Mouse (Mus musculus) CH12.LX (cell line): ENCODE results near the gene Trem3. TPM values are rescaled to one million over a fixed set of nuclear protein-coding genes. Genes with fewer than 3 reads are reported as not detected.

Source experiments
- DNase-seq: peaks from one replicate; pipeline ENCODE4 v3.0.0-alpha.2; 2013; ENCODE audit errors: extremely low read depth
- H3K27ac ChIP-seq: 2 replicates; pipeline ENCODE4 v1.5.1; 2012; ENCODE audit warnings: low read depth, mild to moderate bottlenecking, control low read depth, moderate library complexity; ENCODE audit not compliant: insufficient read depth
- H3K27me3 ChIP-seq: replicated peaks from 2 replicates; pipeline ENCODE3; 2012; ENCODE audit warnings: inconsistent platforms
- H3K36me3 ChIP-seq, 2 experiments: replicated peaks in 1 of 2; 2 replicates each; pipeline versions ENCODE3 to v1.6.1; 2012; ENCODE audit warnings: inconsistent platforms in 1 of 2, low read length in 1 of 2, mild to moderate bottlenecking in 1 of 2, mixed read lengths in 1 of 2, moderate library complexity in 1 of 2; ENCODE audit not compliant: control insufficient read depth in 1 of 2, insufficient read depth in 1 of 2
- H3K4me1 ChIP-seq, 2 experiments: 2 replicates each; pipeline ENCODE4 v1.6.1; 2012; ENCODE audit warnings: inconsistent platforms in 1 of 2, moderate library complexity in 1 of 2; ENCODE audit not compliant: insufficient read depth in 2 of 2, control insufficient read depth in 1 of 2
- H3K4me2 ChIP-seq: 2 replicates; pipeline ENCODE4 v1.6.1; 2012; ENCODE audit warnings: low read depth, mild to moderate bottlenecking, control low read depth; ENCODE audit not compliant: poor library complexity, insufficient read depth, severe bottlenecking
- H3K4me3 ChIP-seq, 3 experiments: fragments of 150-350 bp in 1 of 3; sonication (generic) in 1 of 3; replicated peaks in 1 of 3; 2 replicates each; pipeline versions ENCODE3 to v1.5.1; 2011 to 2012; ENCODE audit warnings: low read depth in 2 of 3, low read length in 2 of 3, mild to moderate bottlenecking in 2 of 3, moderate library complexity in 2 of 3, control low read depth in 1 of 3, improper control_type of control experiment in 1 of 3, inconsistent platforms in 1 of 3, mixed read lengths in 1 of 3; ENCODE audit not compliant: poor library complexity in 1 of 3
- H3K79me2 ChIP-seq: replicated peaks from 2 replicates; pipeline ENCODE4 v1.6.1; 2012; ENCODE audit warnings: mild to moderate bottlenecking, moderate library complexity; ENCODE audit not compliant: control insufficient read depth, poor library complexity, insufficient read depth, severe bottlenecking; ENCODE audit errors: extremely low read depth
- H3K9ac ChIP-seq: 2 replicates; pipeline ENCODE4 v1.6.1; 2012; ENCODE audit warnings: low read depth, mild to moderate bottlenecking, control low read depth, moderate library complexity; ENCODE audit not compliant: insufficient read depth
- H3K9me3 ChIP-seq: replicated peaks from 2 replicates; pipeline ENCODE3; 2012; ENCODE audit warnings: low read length, inconsistent platforms, mixed read lengths
- BHLHE40 ChIP-seq: IDR thresholded peaks from 2 replicates; pipeline ENCODE4 v1.6.1; 2011; ENCODE audit warnings: mild to moderate bottlenecking, low read depth, low read length, improper control_type of control experiment
- CHD1 ChIP-seq: IDR thresholded peaks from 2 replicates; pipeline ENCODE4 v1.6.1; 2012; ENCODE audit warnings: low read depth, low read length, improper control_type of control experiment, inconsistent platforms
- CHD2 ChIP-seq: IDR thresholded peaks from 2 replicates; pipeline ENCODE4 v1.6.1; 2011; ENCODE audit warnings: low read length, improper control_type of control experiment
- CTCF ChIP-seq, 2 experiments: IDR thresholded peaks in 1 of 2; conservative IDR thresholded peaks in 1 of 2; 2 replicates each; pipeline ENCODE4 v1.5.1; 2011 to 2012; ENCODE audit warnings: low read depth in 2 of 2, low read length in 2 of 2, improper control_type of control experiment in 1 of 2, inconsistent platforms in 1 of 2, mild to moderate bottlenecking in 1 of 2, moderate library complexity in 1 of 2
- E2F4 ChIP-seq: IDR thresholded peaks from 2 replicates; pipeline ENCODE4 v1.6.1; 2011; ENCODE audit warnings: low read depth, low read length, improper control_type of control experiment; ENCODE audit not compliant: insufficient replicate concordance
- ELF1 ChIP-seq: IDR thresholded peaks from 2 replicates; pipeline ENCODE4 v1.6.1; 2014; ENCODE audit warnings: low read depth, mild to moderate bottlenecking, inconsistent platforms, low read length, improper control_type of control experiment
- EP300 ChIP-seq: IDR thresholded peaks from 2 replicates; pipeline ENCODE4 v1.6.1; 2011; ENCODE audit warnings: low read length, improper control_type of control experiment
- ETS1 ChIP-seq: conservative IDR thresholded peaks from 2 replicates; pipeline ENCODE4 v1.6.1; 2012; ENCODE audit warnings: low read depth, mild to moderate bottlenecking, inconsistent platforms, low read length, improper control_type of control experiment, moderate library complexity
- GABPA ChIP-seq: IDR thresholded peaks from 2 replicates; pipeline ENCODE4 v1.6.1; 2012; ENCODE audit warnings: low read depth, low read length, improper control_type of control experiment, inconsistent platforms; ENCODE audit not compliant: insufficient replicate concordance
- HCFC1 ChIP-seq: IDR thresholded peaks from 2 replicates; pipeline ENCODE4 v1.6.1; 2012; ENCODE audit warnings: low read depth, mild to moderate bottlenecking, inconsistent platforms, low read length, improper control_type of control experiment
- IRF4 ChIP-seq: IDR thresholded peaks from 2 replicates; pipeline ENCODE4 v1.6.1; 2014; ENCODE audit warnings: low read depth, mild to moderate bottlenecking, inconsistent platforms, low read length, improper control_type of control experiment
- MAFK ChIP-seq: IDR thresholded peaks from 2 replicates; pipeline ENCODE4 v1.6.1; 2011; ENCODE audit warnings: low read length, improper control_type of control experiment; ENCODE audit not compliant: insufficient replicate concordance
- MAX ChIP-seq: IDR thresholded peaks from 2 replicates; pipeline ENCODE4 v1.6.1; 2011; ENCODE audit warnings: low read length, improper control_type of control experiment
- MEF2A ChIP-seq: IDR thresholded peaks from 2 replicates; pipeline ENCODE4 v1.6.1; 2014; ENCODE audit warnings: low read depth, mild to moderate bottlenecking, inconsistent platforms, low read length, improper control_type of control experiment, borderline replicate concordance
- NELFE ChIP-seq: IDR thresholded peaks from 2 replicates; pipeline ENCODE4 v1.6.1; 2011; ENCODE audit warnings: low read depth, low read length, improper control_type of control experiment
- NRF1 ChIP-seq: IDR thresholded peaks from 2 replicates; pipeline ENCODE4 v1.6.1; 2014; ENCODE audit warnings: low read depth, mild to moderate bottlenecking, inconsistent platforms, low read length, improper control_type of control experiment, moderate library complexity
- POLR2A ChIP-seq: IDR thresholded peaks from 2 replicates; pipeline ENCODE4 v1.6.1; 2011; ENCODE audit warnings: low read depth, mild to moderate bottlenecking, improper control_type of control experiment, low read length
- POLR2AphosphoS2 ChIP-seq: IDR thresholded peaks from 2 replicates; pipeline ENCODE4 v1.6.1; 2011; ENCODE audit warnings: low read depth, low read length, improper control_type of control experiment
- RAD21 ChIP-seq: IDR thresholded peaks from 2 replicates; pipeline ENCODE4 v1.6.1; 2011; ENCODE audit warnings: low read depth, mild to moderate bottlenecking, low read length, improper control_type of control experiment, moderate library complexity
- RCOR1 ChIP-seq: conservative IDR thresholded peaks from 2 replicates; pipeline ENCODE4 v1.6.1; 2012; ENCODE audit warnings: low read depth, mild to moderate bottlenecking, inconsistent platforms, low read length, improper control_type of control experiment
- SIN3A ChIP-seq: IDR thresholded peaks from 2 replicates; pipeline ENCODE4 v1.6.1; 2012; ENCODE audit warnings: low read length, improper control_type of control experiment, inconsistent platforms
- SMC3 ChIP-seq: IDR thresholded peaks from 2 replicates; pipeline ENCODE4 v1.6.1; 2011; ENCODE audit warnings: low read depth, low read length, improper control_type of control experiment
- TBP ChIP-seq: conservative IDR thresholded peaks from 2 replicates; pipeline ENCODE4 v1.6.1; 2011; ENCODE audit warnings: low read depth, low read length, improper control_type of control experiment
- TCF12 ChIP-seq: IDR thresholded peaks from 2 replicates; pipeline ENCODE4 v1.6.1; 2014; ENCODE audit warnings: low read depth, mild to moderate bottlenecking, inconsistent platforms, low read length, improper control_type of control experiment
- UBTF ChIP-seq: IDR thresholded peaks from 2 replicates; pipeline ENCODE4 v1.6.1; 2012; ENCODE audit warnings: low read depth, mild to moderate bottlenecking, inconsistent platforms, low read length, improper control_type of control experiment, moderate library complexity
- USF1 ChIP-seq: IDR thresholded peaks from 2 replicates; pipeline ENCODE4 v1.6.1; 2014; ENCODE audit warnings: low read depth, mild to moderate bottlenecking, inconsistent platforms, low read length, improper control_type of control experiment
- USF2 ChIP-seq: conservative IDR thresholded peaks from 2 replicates; pipeline ENCODE4 v1.6.1; 2011; ENCODE audit warnings: low read depth, low read length, improper control_type of control experiment
- ZKSCAN1 ChIP-seq: IDR thresholded peaks from 2 replicates; pipeline ENCODE4 v1.6.1; 2012; ENCODE audit warnings: low read depth, inconsistent platforms, low read length, improper control_type of control experiment, borderline replicate concordance
- ZMIZ1 ChIP-seq: IDR thresholded peaks from 2 replicates; pipeline ENCODE4 v1.6.1; 2012; ENCODE audit warnings: low read depth, mild to moderate bottlenecking, inconsistent platforms, low read length, improper control_type of control experiment
- ZNF384 ChIP-seq: IDR thresholded peaks from 2 replicates; pipeline ENCODE4 v1.6.1; 2012; ENCODE audit warnings: low read depth, low read length, improper control_type of control experiment, inconsistent platforms
- dilution Hi-C: fragments of 300-500 bp; cut with MboI; formaldehyde crosslinking; loops from 2 replicates; pipeline ENCODE4 v1.14.3; 2020; ENCODE audit warnings: low sequenced_read_pairs; ENCODE audit not compliant: extremely low pct_unique_long_range_greater_than_20kb, extremely low pct_ligation_motif_present
- in situ Hi-C: fragments of 300-500 bp; cut with MboI; formaldehyde crosslinking; loops from 3 replicates; pipeline ENCODE4 v1.14.3; 2019; ENCODE audit warnings: low sequenced_read_pairs, low pct_ligation_motif_present, low pct_unique_long_range_greater_than_20kb, mixed read lengths
- polyA plus RNA-seq: library from polyadenylated mRNA; unstranded; fragments of >175 nt; gene quantifications from 2 replicates; pipeline ENCODE4 v1.2.1, GENCODE M21; 2012; ENCODE audit warnings: low read depth; ENCODE audit not compliant: insufficient read length
- total RNA-seq, 2 experiments: library from RNA; depleted of rRNA; stranded (reverse); fragments of 300-350 nt in 1 of 2; fragments of >200 nt in 1 of 2; gene quantifications; 2 replicates each; pipeline ENCODE4 v1.2.3; 2012 to 2014

The Trem3 gene
- total and polyA plus RNA-seq, 3 experiments, result not detected

DNA sequence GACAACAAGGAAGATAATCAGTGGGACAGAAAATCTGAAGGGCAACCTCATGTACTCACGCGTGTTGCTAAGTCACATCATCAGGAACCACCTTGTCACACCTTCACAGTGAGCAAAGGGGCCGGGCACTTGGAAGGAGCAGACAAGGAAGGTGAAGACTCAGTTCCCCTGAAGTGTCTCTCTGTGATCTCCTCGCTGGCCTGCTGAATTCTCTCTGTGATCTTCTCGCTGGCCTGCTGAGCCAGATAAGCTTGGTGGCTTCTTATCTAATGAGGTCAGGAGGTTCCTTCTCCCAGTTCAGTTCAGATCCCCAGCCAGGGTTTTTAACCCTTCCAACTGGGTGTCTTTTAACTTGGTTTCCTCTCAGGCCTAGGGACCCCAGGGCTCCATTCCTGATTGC, 24.6 kb downstream of the Trem3 start:
- H3K4me1 ChIP-seq, result peaks cover 0 to 18% of the 10 kb centered on the region in 2 experiments; a peak in 2 of 4 replicates
- dilution Hi-C loops (no loop called here), in situ Hi-C loops (no loop called here)
- no peak for TF ChIP-seq ZMIZ1
- TF ChIP-seq GABPA, result no peak
- TF ChIP-seq MEF2A, result no peak
- no peak for TF ChIP-seq CTCF (conservative IDR thresholded peaks at IDR 0.05 in 1 of 2, IDR thresholded peaks at IDR 0.05 in 1 of 2; ENCODE audit: low read depth in 2 of 2, low read length in 2 of 2)
- TF ChIP-seq CHD2, result no peak
- no peak for TF ChIP-seq E2F4
- no peak for TF ChIP-seq TBP
- TF ChIP-seq MAX, result no peak
- TF ChIP-seq SIN3A, result no peak
- TF ChIP-seq RAD21, result no peak
- TF ChIP-seq HCFC1, result no peak
- no peak for TF ChIP-seq NELFE
- TF ChIP-seq ZKSCAN1, result no peak
- TF ChIP-seq CHD1, result no peak
- TF ChIP-seq TCF12, result no peak
- no peak for TF ChIP-seq USF2
- no peak overlapping the region for H3K4me2 ChIP-seq
- no peak overlapping the region for H3K27ac ChIP-seq
- H3K36me3 ChIP-seq, result no peaks in the 10 kb centered on the region
- no peaks in the 10 kb centered on the region for H3K27me3 ChIP-seq
- no peak for DNase-seq
- no peak overlapping the region for H3K4me3 ChIP-seq
- no peaks in the 10 kb centered on the region for H3K9me3 ChIP-seq
- H3K9ac ChIP-seq, result no peak overlapping the region
- no peaks in the 10 kb centered on the region for H3K79me2 ChIP-seq

DNA sequence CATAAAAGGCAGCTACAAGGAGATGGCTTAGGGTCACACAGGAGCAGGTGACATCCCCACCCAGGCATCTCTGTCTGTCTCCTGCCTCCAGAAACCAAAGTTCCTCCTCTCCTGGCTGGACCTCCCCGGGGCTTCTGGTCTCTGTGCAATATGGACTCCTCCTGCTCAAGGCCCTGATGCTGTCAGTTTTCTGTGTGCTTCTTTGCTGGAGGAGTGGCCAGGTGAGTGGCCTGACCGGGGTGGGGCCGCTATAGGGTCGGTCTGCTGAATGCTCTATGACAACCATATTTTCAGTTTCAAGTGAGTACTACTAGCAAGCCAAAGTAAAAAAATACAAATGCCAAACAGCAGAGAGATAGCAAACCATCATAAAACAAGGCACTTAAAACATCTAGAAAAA, 25.0 kb downstream of the Trem3 start:
- DNase-seq, result no peak
- no peak overlapping the region for H3K27ac ChIP-seq

More for the DNA sequence above, 25.0 kb downstream of the Trem3 start:
- in situ Hi-C loops (no loop called here), dilution Hi-C loops (no loop called here)
- Histone ChIP-seq H3K36me3 (no peaks in the 10 kb centered on the region), H3K79me2 (no peaks in the 10 kb centered on the region), H3K4me3 (no peak overlapping the region), H3K4me1 (peaks cover 0 to 15% of the 10 kb centered on the region in 2 experiments; a peak in 2 of 4 replicates), H3K9ac (no peak overlapping the region), H3K27me3 (no peaks in the 10 kb centered on the region), H3K9me3 (no peaks in the 10 kb centered on the region), H3K4me2 (no peak overlapping the region)
- TF ChIP-seq UBTF (no peak), ZKSCAN1 (no peak), USF1 (no peak), SMC3 (no peak), MAFK (no peak), MEF2A (no peak), BHLHE40 (no peak), RAD21 (no peak), POLR2AphosphoS2 (no peak), NRF1 (no peak), E2F4 (no peak), ELF1 (no peak), ZNF384 (no peak), ETS1 (no peak), IRF4 (no peak), RCOR1 (no peak), EP300 (no peak), POLR2A (no peak), USF2 (no peak), ZMIZ1 (no peak)
